Mouse (Mus musculus): ENCODE data around the gene Crybg3.

DNA sequence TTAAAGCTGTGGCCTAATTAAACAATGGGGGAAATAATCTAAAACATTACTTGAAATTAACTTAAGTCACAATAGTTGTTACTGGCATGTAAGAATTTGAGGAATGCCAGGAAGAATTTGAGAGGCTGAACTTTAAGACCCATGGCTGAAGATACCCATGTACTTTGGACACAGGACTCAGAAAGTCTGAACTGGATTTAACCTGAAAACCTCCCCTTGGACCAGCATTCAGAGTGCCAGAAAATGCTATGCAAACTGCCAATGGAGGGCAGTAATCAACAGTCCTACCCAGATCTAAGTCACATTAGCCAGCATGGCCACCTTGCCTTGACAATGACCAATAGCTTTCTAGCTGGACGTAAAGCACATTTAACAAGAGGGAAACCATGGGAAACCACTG is 102.8 kb downstream of the Crybg3 start:
- TF ChIP-seq CTCF (IDR thresholded peaks at IDR 0.05; ENCODE audit: low read depth): no peak
- no peak for TF ChIP-seq EP300 (IDR thresholded peaks at IDR 0.05; ENCODE audit: low read depth)

Measured in liver, embryonic 14.5 days (tissue).